18 mouse cellular contexts compared by ENCODE assay signal in the genomic region with DNA sequence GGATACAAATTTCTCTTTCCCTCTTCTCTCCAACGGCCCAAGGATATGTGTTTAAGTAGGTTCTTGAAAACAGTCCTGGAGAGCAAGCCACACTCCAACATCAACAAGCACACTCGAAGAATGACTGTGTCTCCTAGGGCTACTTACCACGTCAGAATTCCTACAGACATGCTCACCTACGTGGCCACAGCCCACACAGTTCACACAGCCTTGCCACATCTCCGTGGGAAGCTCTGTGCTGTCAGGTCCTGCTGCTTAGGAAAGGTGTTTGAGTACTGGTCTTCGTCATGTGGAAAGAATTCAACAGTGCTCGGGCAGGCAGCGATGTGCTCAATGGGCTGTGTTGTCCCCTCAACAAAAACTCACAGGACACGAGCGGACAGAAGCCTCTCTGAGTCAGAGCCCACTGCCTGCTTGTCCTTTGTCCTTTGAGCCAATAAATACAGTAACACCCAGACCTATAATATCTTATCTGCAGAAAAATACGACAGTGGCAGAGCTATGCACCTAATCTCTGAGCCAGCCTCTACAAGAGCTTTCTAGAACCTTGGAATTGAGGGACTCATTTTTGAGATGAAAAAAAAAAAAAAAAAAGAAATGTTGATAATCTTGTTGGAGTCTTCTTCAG. TPM values are rescaled to one million over a fixed set of nuclear protein-coding genes. Genes with fewer than 3 reads are reported as not detected.
DNase-seq lines count a peak whose midpoint lies in the region; ATAC-seq and TF ChIP-seq lines count a peak whose summit lies in the region.
"Had no signal": no experiment of that assay in that cellular context is flagged by ENCODE, and none has a peak within 500 bp of the region (broad histone marks: within the 10 kb centered on the region; RNA-seq: fewer than 3 reads in every experiment).

No protein-coding gene starts in this region.

- no peak overlapping the region for H3K9ac ChIP-seq in heart, embryonic 13.5 days
- no peak overlapping the region for H3K9ac ChIP-seq in lung, postnatal 0 days (replicated peaks; ENCODE audit: low read depth)
- H3K9ac ChIP-seq: embryonic facial prominence, embryonic 12.5 days; forebrain, embryonic 13.5 days; hindbrain, embryonic 12.5 days; liver, embryonic 14.5 days; midbrain, embryonic 12.5 days; neural tube, embryonic 12.5 days had no signal

- H3K4me2 ChIP-seq in heart, embryonic 13.5 days = peak overlapping the region; percentile 49
- no peak overlapping the region for H3K4me2 ChIP-seq in lung, postnatal 0 days (replicated peaks; ENCODE audit: low read depth, low read length)
- H3K4me2 ChIP-seq: embryonic facial prominence, embryonic 12.5 days; forebrain, embryonic 13.5 days; hindbrain, embryonic 12.5 days; midbrain, embryonic 12.5 days; neural tube, embryonic 12.5 days had no signal

- intact Hi-C loops in left cerebral cortex, postnatal 25 days (cut with DNase I) = no loop called here

- TF ChIP-seq CTCF in lung, postnatal 0 days (IDR thresholded peaks at IDR 0.05) = no peak

- WGBS in heart, embryonic 13.5 days = 23% methylated on average over 11 of the region's 11 CpGs
- WGBS in lung, postnatal 0 days = 45% methylated on average over 11 of the region's 11 CpGs

- no peak for DNase-seq in heart, adult 8-10 months (ENCODE audit: low spot score)
- DNase-seq in 3T3-L1 (ENCODE audit: low read depth, low spot score) = peak; percentile 58
- peak; percentile 47 for DNase-seq in fibroblast of lung, adult 2 months (ENCODE audit: low read depth)
- DNase-seq in lung, postnatal 0 days (ENCODE audit: low spot score) = peak; percentile 91
- DNase-seq in left cerebral cortex, postnatal 25 days (ENCODE audit: low spot score in 2 of 2) = no peak
- no peak for DNase-seq in adrenal gland, postnatal 14 days
- DNase-seq: cerebellum, postnatal 14 days; kidney, adult 18-20 months; retina, postnatal 1 day had no signal

- peak; percentile 37; the same call in 1 of the 2 replicates for ATAC-seq in heart, embryonic 13.5 days (ENCODE audit: extremely low read depth, insufficient number of reproducible peaks, low FRiP score, low TSS enrichment)
- ATAC-seq in lung, postnatal 0 days = peak; percentile 97
- no peak for ATAC-seq in activated CD4-positive, CD25-positive, alpha-beta regulatory T cell, adult 4 months
- ATAC-seq: forebrain, embryonic 13.5 days had no signal

- peak overlapping the region; percentile 66 for H3K27ac ChIP-seq in heart, embryonic 13.5 days (replicated peaks)
- H3K27ac ChIP-seq in lung, postnatal 0 days (ENCODE audit: low read length) = peak overlapping the region; percentile 65
- H3K27ac ChIP-seq: embryonic facial prominence, embryonic 12.5 days; forebrain, embryonic 13.5 days; hindbrain, embryonic 12.5 days; left cerebral cortex, adult 2 months; liver, embryonic 14.5 days; midbrain, embryonic 12.5 days; neural tube, embryonic 12.5 days had no signal

- no peaks in the 10 kb centered on the region for H3K9me3 ChIP-seq in heart, embryonic 13.5 days
- H3K9me3 ChIP-seq in lung, postnatal 0 days (ENCODE audit: low read length) = no peaks in the 10 kb centered on the region
- H3K9me3 ChIP-seq: embryonic facial prominence, embryonic 12.5 days; forebrain, embryonic 13.5 days; midbrain, embryonic 12.5 days; neural tube, embryonic 12.5 days had no signal

- peaks cover 27% of the 10 kb centered on the region for H3K4me1 ChIP-seq in heart, embryonic 13.5 days
- H3K4me1 ChIP-seq in lung, postnatal 0 days (ENCODE audit: insufficient read depth, low read depth, low read length) = peaks cover 6% of the 10 kb centered on the region; the same call in 1 of the 2 replicates
- H3K4me1 ChIP-seq: forebrain, embryonic 13.5 days; midbrain, embryonic 12.5 days had no signal

- peak; percentile 95 for TF ChIP-seq EP300 in lung, postnatal 0 days (IDR thresholded peaks at IDR 0.05)

- H3K4me3 ChIP-seq in heart, embryonic 13.5 days = no peak overlapping the region
- H3K4me3 ChIP-seq in lung, postnatal 0 days (ENCODE audit: low read depth, low read length) = no peak overlapping the region
- H3K4me3 ChIP-seq: embryonic facial prominence, embryonic 12.5 days; forebrain, embryonic 13.5 days; hindbrain, embryonic 12.5 days; left cerebral cortex, adult 2 months; midbrain, embryonic 12.5 days; neural tube, embryonic 12.5 days had no signal

- no peaks in the 10 kb centered on the region for H3K27me3 ChIP-seq in heart, embryonic 13.5 days (replicated peaks)
- no peaks in the 10 kb centered on the region for H3K27me3 ChIP-seq in lung, postnatal 0 days (replicated peaks; ENCODE audit: insufficient read depth, low read length)
- H3K27me3 ChIP-seq: embryonic facial prominence, embryonic 12.5 days; forebrain, embryonic 13.5 days; hindbrain, embryonic 12.5 days; midbrain, embryonic 12.5 days; neural tube, embryonic 12.5 days had no signal

- H3K36me3 ChIP-seq in heart, embryonic 13.5 days = no peaks in the 10 kb centered on the region
- H3K36me3 ChIP-seq in lung, postnatal 0 days (ENCODE audit: insufficient read depth, low read length) = no peaks in the 10 kb centered on the region
- H3K36me3 ChIP-seq: embryonic facial prominence, embryonic 12.5 days; hindbrain, embryonic 12.5 days; midbrain, embryonic 12.5 days; neural tube, embryonic 12.5 days had no signal

RNA-seq across cellular contexts. Expression of gene Dusp6, which starts 25.7 kb away (rescaled TPM):
- 39.4 and 40.6 TPM in 2 replicates for polyA plus RNA-seq in heart, embryonic 13.5 days (2015; fragmentation: Nextera tagmentation; extraction: Ambion mirVana)
- 10 to 100 TPM; 12.9 to 18.7 (median 15.2) TPM for total RNA-seq in heart, adult 8-10 months (2022)
- 49.7 and 63.2 TPM in 2 replicates for polyA plus RNA-seq in lung, postnatal 0 days (2015; fragmentation: Nextera tagmentation; extraction: Ambion mirVana)
- total RNA-seq in left cerebral cortex, postnatal 25 days (2021) = 100 to 1,000 TPM; 108 to 109 TPM
- 10 to 100 TPM; 26.0 to 35.2 TPM for polyA plus RNA-seq in activated CD4-positive, CD25-positive, alpha-beta regulatory T cell, adult 4 months (2017; shearing (Covaris generic))
- 112 and 113 TPM in 2 replicates for total RNA-seq in adrenal gland, postnatal 14 days (2021)

Comparison
In these comparisons a context has a peak if more than half of its experiments do, and no peak if none do; other contexts are left out.
1. DNase-seq: peak in 3T3-L1 (single experiment), fibroblast of lung, adult 2 months (single experiment) and lung, postnatal 0 days (single experiment); none in heart, adult 8-10 months (single experiment), left cerebral cortex, postnatal 25 days (0 of 2) and adrenal gland, postnatal 14 days (single experiment).